Mouse (Mus musculus): ENCODE results near the gene Cfap57.

- TF ChIP-seq CTCF (conservative IDR thresholded peaks at IDR 0.05; ENCODE audit: low read length) (no peak), NANOG (IDR thresholded peaks at IDR 0.05; ENCODE audit: borderline replicate concordance, low read length) (no peak)
Observed at GRCm38 (mm10) chr4:118658652-118659051, 38.1 kb upstream of the Cfap57 start, which contains the start of gene Olfr62.
